Mouse (Mus musculus): ENCODE measurements around the gene Bsdc1. TPM values are rescaled to one million over a fixed set of nuclear protein-coding genes. Genes with fewer than 3 reads are reported as not detected.

Gene Bsdc1
- total and polyA plus RNA-seq, 2 experiments from 2014 or later = 25.3 to 55.2 TPM

DNA sequence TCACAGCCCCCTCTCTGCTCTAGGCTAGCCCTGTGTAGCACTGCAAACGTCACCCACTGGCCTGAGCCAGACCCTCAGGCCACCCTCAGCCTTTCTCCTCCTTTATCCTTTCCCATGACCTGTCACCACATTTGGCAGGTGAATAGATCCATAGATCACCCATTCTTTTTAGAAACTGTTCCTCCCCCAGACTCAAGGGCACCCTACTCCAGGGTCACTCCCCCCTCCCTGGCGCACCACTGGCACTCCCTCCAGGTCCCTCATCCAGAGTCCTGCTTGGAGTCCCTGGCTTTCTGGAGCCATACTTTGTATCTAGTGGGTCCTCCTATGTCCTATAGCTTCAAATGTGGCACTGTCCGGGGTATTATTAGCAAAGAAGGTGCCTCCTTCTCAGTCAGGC is 44.1 kb downstream of the Bsdc1 start:
- Histone ChIP-seq H3K27ac (no peak overlapping the region), H3K4me2 (ENCODE audit: low read depth, low read length) (no peak overlapping the region), H3K27me3 (ENCODE audit: insufficient read depth, low read length) (no peaks in the 10 kb centered on the region), H3K9me3 (ENCODE audit: low read length) (no peaks in the 10 kb centered on the region), H3K4me1 (ENCODE audit: insufficient read depth, low read length) (peaks cover 8% of the 10 kb centered on the region; the same call in 1 of the 2 replicates), H3K36me3 (ENCODE audit: insufficient read depth, low read length) (no peaks in the 10 kb centered on the region), H3K9ac (replicated peaks; ENCODE audit: low read length) (no peak overlapping the region), H3K4me3 (ENCODE audit: low read length) (no peak overlapping the region)
- DNase-seq (ENCODE audit: low spot score) = no peak
- WGBS = 87% methylated on average over 3 of the region's 3 CpGs
- no peak for TF ChIP-seq CTCF (IDR thresholded peaks at IDR 0.05; ENCODE audit: low read depth)
- ATAC-seq = no peak

DNA sequence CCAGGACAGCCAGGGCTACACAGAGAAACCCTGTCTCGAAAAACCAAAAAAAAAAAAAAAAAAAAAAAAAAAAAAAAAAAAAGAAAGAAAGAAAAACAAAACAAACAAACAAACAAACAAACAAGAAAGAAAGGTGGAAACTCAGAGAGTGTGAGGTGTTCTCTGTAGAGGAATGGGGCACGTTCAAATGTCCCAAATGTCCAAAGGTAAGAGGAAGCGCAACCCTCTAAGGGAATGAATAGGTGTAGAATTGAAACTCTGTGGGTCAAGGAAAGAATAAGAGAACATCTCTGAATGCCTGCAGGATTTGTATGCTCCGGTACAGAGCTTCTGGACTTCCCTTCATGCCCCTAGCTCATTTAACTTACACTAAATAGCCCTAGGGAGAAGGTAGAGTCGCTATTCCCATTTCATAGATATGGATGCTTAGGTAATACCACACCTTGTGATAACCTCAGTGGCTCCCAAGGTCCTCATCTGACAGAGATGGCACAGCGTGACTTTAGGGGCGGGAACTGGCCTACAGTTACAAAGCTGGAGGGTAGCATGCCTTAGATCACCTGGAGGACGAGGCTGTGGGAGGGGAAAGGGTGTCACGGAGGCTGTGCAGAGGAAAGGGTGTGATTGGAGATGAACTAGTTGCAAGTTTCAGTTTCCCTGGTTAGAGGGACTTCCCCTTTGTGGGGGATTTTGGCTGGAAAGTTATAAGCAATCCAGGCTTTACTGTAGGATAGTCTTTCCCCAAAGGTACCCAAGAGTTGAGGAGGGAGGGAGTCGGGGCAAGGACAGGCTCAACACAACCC is 46.3 kb downstream of the Bsdc1 start:
- no peaks in the 10 kb centered on the region for H3K27me3 ChIP-seq (ENCODE audit: insufficient read depth, low read length)
- H3K36me3 ChIP-seq (ENCODE audit: insufficient read depth, low read length) = no peaks in the 10 kb centered on the region
- no peaks in the 10 kb centered on the region for H3K9me3 ChIP-seq (ENCODE audit: low read length)
- no peak overlapping the region for H3K9ac ChIP-seq (replicated peaks; ENCODE audit: low read length)
- TF ChIP-seq CTCF (IDR thresholded peaks at IDR 0.05; ENCODE audit: low read depth) = no peak
- ATAC-seq (no peak), DNase-seq (ENCODE audit: low spot score) (no peak)
- H3K4me2 ChIP-seq (ENCODE audit: low read depth, low read length) = no peak overlapping the region
- WGBS = 71% methylated on average over 9 of the region's 10 CpGs
- H3K27ac ChIP-seq = no peak overlapping the region
- H3K4me1 ChIP-seq (ENCODE audit: insufficient read depth, low read length) = peaks cover 12% of the 10 kb centered on the region; the same call in 1 of the 2 replicates
- no peak overlapping the region for H3K4me3 ChIP-seq (ENCODE audit: low read length)

DNA sequence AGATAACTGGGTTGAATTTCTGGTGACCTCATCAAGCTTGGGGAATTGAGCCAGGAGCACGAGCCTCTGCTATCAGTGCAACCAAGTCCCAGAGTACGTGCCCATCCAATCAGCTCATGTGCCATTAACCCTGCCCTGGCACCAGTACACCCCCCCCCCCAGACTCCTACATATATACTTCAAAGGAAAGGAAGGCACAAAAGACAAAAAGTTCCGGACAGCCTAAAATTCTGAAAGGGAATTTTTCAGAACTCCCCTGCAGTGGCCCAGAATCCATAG is 46.8 kb downstream of the Bsdc1 start:
- Histone ChIP-seq H3K9me3 (ENCODE audit: low read length) (no peaks in the 10 kb centered on the region), H3K4me1 (ENCODE audit: insufficient read depth, low read length) (peaks cover 12% of the 10 kb centered on the region; the same call in 1 of the 2 replicates), H3K27me3 (ENCODE audit: insufficient read depth, low read length) (no peaks in the 10 kb centered on the region), H3K9ac (replicated peaks; ENCODE audit: low read length) (no peak overlapping the region), H3K27ac (0 out of 2 replicates have a peak overlapping the region, but pooled peaks have one; percentile 20), H3K4me3 (ENCODE audit: low read length) (no peak overlapping the region), H3K4me2 (ENCODE audit: low read depth, low read length) (no peak overlapping the region), H3K36me3 (ENCODE audit: insufficient read depth, low read length) (no peaks in the 10 kb centered on the region)
- TF ChIP-seq CTCF (IDR thresholded peaks at IDR 0.05; ENCODE audit: low read depth) = no peak
- 57% methylated on average over 3 of the region's 3 CpGs for WGBS
- ATAC-seq (no peak), DNase-seq (ENCODE audit: low spot score) (no peak)

DNA sequence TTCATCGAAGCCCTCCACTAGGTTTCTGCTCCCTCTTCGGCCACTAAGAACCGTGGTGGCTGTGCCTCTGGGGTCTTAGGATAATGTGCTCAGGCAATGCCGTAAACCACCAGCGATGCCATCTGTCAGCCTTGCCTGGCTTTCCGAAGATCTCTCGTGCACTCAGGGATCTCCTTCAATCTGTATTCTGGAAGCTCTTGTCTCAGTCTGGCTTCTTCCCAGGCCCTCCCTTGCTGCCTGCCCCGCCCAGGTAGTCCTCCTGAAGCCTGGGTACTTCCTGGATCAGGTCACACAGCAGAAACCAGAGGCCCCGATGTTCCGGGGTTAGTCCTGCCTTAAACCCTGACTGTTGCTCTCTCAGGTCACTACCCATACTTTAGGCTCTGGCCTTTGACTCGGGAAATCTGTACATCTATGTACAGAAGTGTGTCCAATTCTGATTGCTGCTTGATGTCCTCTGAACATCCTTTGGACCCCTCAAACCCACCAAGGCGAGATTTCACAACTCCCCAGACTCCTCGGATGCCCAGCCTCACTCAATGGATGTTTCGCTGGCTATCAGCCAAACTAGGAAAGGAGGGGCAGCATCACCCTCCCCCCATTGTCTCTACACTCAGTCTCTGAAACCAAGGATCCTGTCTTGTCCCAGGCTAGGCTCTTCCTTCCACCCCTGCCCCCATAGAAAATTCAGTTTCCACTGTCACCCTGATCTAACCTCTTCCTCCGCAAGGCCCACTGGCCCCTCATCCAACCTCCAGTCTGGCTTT is 47.6 kb downstream of the Bsdc1 start:
- no peaks in the 10 kb centered on the region for H3K9me3 ChIP-seq (ENCODE audit: low read length)
- H3K4me3 ChIP-seq (ENCODE audit: low read length) = no peak overlapping the region
- no peak overlapping the region for H3K9ac ChIP-seq (replicated peaks; ENCODE audit: low read length)
- no peaks in the 10 kb centered on the region for H3K36me3 ChIP-seq (ENCODE audit: insufficient read depth, low read length)
- WGBS = 41% methylated on average over 15 of the region's 15 CpGs
- ATAC-seq (no peak), DNase-seq (ENCODE audit: low spot score) (peak; percentile 57)
- H3K4me2 ChIP-seq (ENCODE audit: low read depth, low read length) = no peak overlapping the region
- H3K4me1 ChIP-seq (ENCODE audit: insufficient read depth, low read length) = peaks cover 12% of the 10 kb centered on the region; the same call in 1 of the 2 replicates
- peak overlapping the region; percentile 54 for H3K27ac ChIP-seq
- TF ChIP-seq CTCF (IDR thresholded peaks at IDR 0.05; ENCODE audit: low read depth) = no peak
- no peaks in the 10 kb centered on the region for H3K27me3 ChIP-seq (ENCODE audit: insufficient read depth, low read length)

DNA sequence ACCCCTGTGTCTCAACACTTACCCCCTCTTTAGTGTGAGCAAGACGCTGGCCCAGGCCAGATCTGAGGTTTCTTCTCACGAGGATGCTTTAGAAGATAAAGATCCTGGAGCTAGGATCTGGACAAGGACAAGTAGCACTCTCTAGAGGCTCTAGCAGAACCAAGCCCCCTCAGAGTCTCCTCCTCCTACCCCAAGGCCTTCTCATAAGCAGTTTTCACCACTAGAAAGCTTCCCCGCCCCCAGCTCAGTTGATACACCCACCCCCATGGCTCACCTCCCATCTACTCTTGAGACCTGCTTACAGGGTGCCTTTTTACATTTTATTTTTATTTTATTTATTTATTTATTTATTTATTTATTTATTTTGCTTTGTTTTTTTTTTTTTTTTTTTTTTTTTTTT is 48.3 kb downstream of the Bsdc1 start:
- peak overlapping the region; percentile 54; the same call in 1 of the 2 replicates for H3K27ac ChIP-seq
- TF ChIP-seq CTCF (IDR thresholded peaks at IDR 0.05; ENCODE audit: low read depth) = no peak
- no peaks in the 10 kb centered on the region for H3K9me3 ChIP-seq (ENCODE audit: low read length)
- H3K36me3 ChIP-seq (ENCODE audit: insufficient read depth, low read length) = no peaks in the 10 kb centered on the region
- H3K27me3 ChIP-seq (ENCODE audit: insufficient read depth, low read length) = no peaks in the 10 kb centered on the region
- H3K4me2 ChIP-seq (ENCODE audit: low read depth, low read length) = no peak overlapping the region
- no peak overlapping the region for H3K9ac ChIP-seq (replicated peaks; ENCODE audit: low read length)
- 60% methylated on average over 3 of the region's 3 CpGs for WGBS
- DNase-seq (ENCODE audit: low spot score) = no peak
- ATAC-seq = no peak
- H3K4me3 ChIP-seq (ENCODE audit: low read length) = no peak overlapping the region
- peaks cover 12% of the 10 kb centered on the region; the same call in 1 of the 2 replicates for H3K4me1 ChIP-seq (ENCODE audit: insufficient read depth, low read length)

DNA sequence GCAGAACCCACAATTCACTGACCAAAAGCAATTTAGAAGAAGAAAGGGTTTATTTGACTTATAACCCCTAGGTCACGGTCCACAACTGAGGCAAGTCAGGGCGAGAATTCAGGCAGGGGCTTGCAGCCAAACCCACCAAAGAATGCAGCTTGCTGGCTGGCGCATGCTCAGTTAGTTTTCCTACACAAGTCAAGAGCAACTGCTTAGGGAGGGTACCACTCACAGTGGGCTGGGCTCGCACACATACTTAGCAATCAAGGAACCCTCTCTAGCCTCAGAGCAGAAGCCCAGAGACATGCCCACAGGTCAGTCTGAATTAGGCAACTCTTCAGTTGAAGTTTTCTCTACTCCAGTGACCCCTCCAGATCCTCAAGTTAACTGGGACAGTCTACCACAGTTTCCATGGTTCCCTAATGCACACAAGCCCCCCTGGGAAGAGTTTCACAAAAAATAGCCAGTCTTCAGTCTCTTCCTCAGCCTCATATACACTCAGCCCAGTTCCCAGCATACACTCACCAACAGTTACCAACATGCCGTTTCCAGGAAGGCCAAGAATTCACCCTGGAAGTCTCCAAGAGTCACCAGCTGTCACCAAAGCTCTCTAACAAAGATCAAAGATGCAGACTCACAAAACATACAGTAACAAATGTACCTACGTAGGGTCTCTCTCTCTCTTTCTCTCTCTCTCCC is 49.5 kb downstream of the Bsdc1 start:
- Histone ChIP-seq H3K9me3 (ENCODE audit: low read length) (no peaks in the 10 kb centered on the region), H3K9ac (replicated peaks; ENCODE audit: low read length) (no peak overlapping the region), H3K4me2 (ENCODE audit: low read depth, low read length) (no peak overlapping the region), H3K36me3 (ENCODE audit: insufficient read depth, low read length) (no peaks in the 10 kb centered on the region), H3K27me3 (ENCODE audit: insufficient read depth, low read length) (no peaks in the 10 kb centered on the region), H3K4me3 (ENCODE audit: low read length) (no peak overlapping the region), H3K4me1 (ENCODE audit: insufficient read depth, low read length) (peaks cover 12% of the 10 kb centered on the region; the same call in 1 of the 2 replicates), H3K27ac (peak overlapping the region; percentile 75)
- WGBS = 26% methylated on average over 6 of the region's 6 CpGs
- DNase-seq (ENCODE audit: low spot score) (peak; percentile 57), ATAC-seq (peak; percentile 44)
- TF ChIP-seq CTCF (IDR thresholded peaks at IDR 0.05; ENCODE audit: low read depth) = no peak

Measured in hindbrain, postnatal 0 days (tissue).